Mouse (Mus musculus) adrenal gland, postnatal 4 days (tissue): ENCODE measurements around the gene Dysf. TPM values are rescaled to one million over a fixed set of nuclear protein-coding genes. Genes with fewer than 3 reads are reported as not detected.
A peak's percentile ranks its signal among the peaks of the same experiment; 100 is the strongest.

Experiments used
- DNase-seq, 2 experiments: peaks; one replicate each; pipeline ENCODE4 v3.0.0; 2021 to 2022; ENCODE audit warnings: low spot score in 2 of 2, mixed read lengths in 2 of 2
- total RNA-seq, 2 experiments: library from RNA; stranded (reverse); gene quantifications; 2 replicates each; pipeline ENCODE4 v1.2.3; 2021

Gene Dysf
- total RNA-seq, 2 experiments from 2014 or later: 66.5 to 66.9 TPM

- no peak for DNase-seq
Measured at GRCm38 (mm10) chr6:84155765-84156164, 147.4 kb downstream of the Dysf start.

GRCm38 (mm10) chr6:84156481-84157025 lies 148.2 kb downstream of the Dysf start:
- DNase-seq: peak in 1 of 2 experiments; percentile 32

- DNase-seq: no peak
Measured at GRCm38 (mm10) chr6:84159046-84159445, 150.7 kb downstream of the Dysf start.

- no peak for DNase-seq
Measured at GRCm38 (mm10) chr6:84167612-84168011, 159.2 kb downstream of the Dysf start.

- DNase-seq: no peak
Measured at GRCm38 (mm10) chr6:84168571-84168970, 160.2 kb downstream of the Dysf start.

GRCm38 (mm10) chr6:84173626-84174025 lies 165.2 kb downstream of the Dysf start:
- no peak for DNase-seq

GRCm38 (mm10) chr6:84178776-84179405 lies 170.5 kb downstream of the Dysf start:
- DNase-seq: no peak

GRCm38 (mm10) chr6:84181452-84181851 lies 173.1 kb downstream of the Dysf start:
- DNase-seq: no peak

- DNase-seq: no peak
Measured at GRCm38 (mm10) chr6:84191656-84192250, 183.4 kb downstream of the Dysf start.

- no peak for DNase-seq
Measured at GRCm38 (mm10) chr6:84196511-84196910, 188.1 kb downstream of the Dysf start.

GRCm38 (mm10) chr6:84197811-84198213 lies 189.4 kb downstream of the Dysf start:
- no peak for DNase-seq

- no peak for DNase-seq
Measured at GRCm38 (mm10) chr6:84201721-84202490, 193.5 kb downstream of the Dysf start.

- no peak for DNase-seq
Measured at GRCm38 (mm10) chr6:84205611-84206010, 197.2 kb downstream of the Dysf start.

GRCm38 (mm10) chr6:84208589-84208988 lies 200.2 kb downstream of the Dysf start:
- DNase-seq: no peak

GRCm38 (mm10) chr6:84209736-84210434 lies 201.5 kb downstream of the Dysf start:
- DNase-seq: no peak

- no peak for DNase-seq
Measured at GRCm38 (mm10) chr6:84211473-84211872, 203.1 kb downstream of the Dysf start.

GRCm38 (mm10) chr6:84213101-84213500 lies 204.7 kb downstream of the Dysf start:
- DNase-seq: no peak

GRCm38 (mm10) chr6:84217216-84217933 lies 209.0 kb downstream of the Dysf start:
- no peak for DNase-seq

GRCm38 (mm10) chr6:84219119-84219518 lies 210.7 kb downstream of the Dysf start:
- DNase-seq: no peak

GRCm38 (mm10) chr6:84224861-84225260 lies 216.5 kb downstream of the Dysf start:
- DNase-seq: no peak

GRCm38 (mm10) chr6:84225587-84225986 lies 217.2 kb downstream of the Dysf start:
- DNase-seq: no peak
